Mouse (Mus musculus) forebrain, embryonic 13.5 days (tissue): ENCODE results near the gene Skint4. TPM values are rescaled to one million over a fixed set of nuclear protein-coding genes. Genes with fewer than 3 reads are reported as not detected.

Experiments
- ATAC-seq: fragments of 200-750 bp; cut with Nextera tagmentation; 2 replicates; pipeline ENCODE4 v1.8.0; 2017
- H3K27ac ChIP-seq: fragments of 300-500 bp; sonication (generic); 2 replicates; pipeline ENCODE4 v1.5.1; 2015; ENCODE audit warnings: inconsistent platforms, mild to moderate bottlenecking, moderate library complexity
- H3K27me3 ChIP-seq: fragments of 300-500 bp; sonication (generic); 2 replicates; pipeline ENCODE4 v1.6.1; 2015; ENCODE audit warnings: mild to moderate bottlenecking, inconsistent platforms
- H3K36me3 ChIP-seq: fragments of 300-500 bp; sonication (generic); 2 replicates; pipeline ENCODE4 v1.6.1; 2015; ENCODE audit warnings: mild to moderate bottlenecking, inconsistent platforms; ENCODE audit not compliant: poor library complexity, severe bottlenecking
- H3K4me1 ChIP-seq: fragments of 300-500 bp; sonication (generic); 2 replicates; pipeline ENCODE4 v1.6.1; 2015; ENCODE audit warnings: inconsistent platforms
- H3K4me2 ChIP-seq: fragments of 300-500 bp; sonication (generic); 2 replicates; pipeline ENCODE4 v1.6.1; 2015; ENCODE audit warnings: inconsistent platforms, mild to moderate bottlenecking, moderate library complexity
- H3K4me3 ChIP-seq: fragments of 300-500 bp; sonication (generic); 2 replicates; pipeline ENCODE4 v1.5.1; 2015; ENCODE audit warnings: mild to moderate bottlenecking, inconsistent platforms
- H3K9ac ChIP-seq: fragments of 300-500 bp; sonication (generic); 2 replicates; pipeline ENCODE4 v1.6.1; 2015; ENCODE audit warnings: mild to moderate bottlenecking, inconsistent platforms
- H3K9me3 ChIP-seq: fragments of 300-500 bp; sonication (generic); replicated peaks from 2 replicates; pipeline ENCODE4 v1.6.1; 2016; ENCODE audit warnings: inconsistent platforms
- polyA plus RNA-seq: library from polyadenylated mRNA; unstranded; fragments of >200 nt; fragmentation: Nextera tagmentation; extraction: Ambion mirVana; gene quantifications from 2 replicates; pipeline ENCODE4 v1.2.1, GENCODE M21; 2015

The Skint4 gene
- not detected in 2 replicates for polyA plus RNA-seq

DNA sequence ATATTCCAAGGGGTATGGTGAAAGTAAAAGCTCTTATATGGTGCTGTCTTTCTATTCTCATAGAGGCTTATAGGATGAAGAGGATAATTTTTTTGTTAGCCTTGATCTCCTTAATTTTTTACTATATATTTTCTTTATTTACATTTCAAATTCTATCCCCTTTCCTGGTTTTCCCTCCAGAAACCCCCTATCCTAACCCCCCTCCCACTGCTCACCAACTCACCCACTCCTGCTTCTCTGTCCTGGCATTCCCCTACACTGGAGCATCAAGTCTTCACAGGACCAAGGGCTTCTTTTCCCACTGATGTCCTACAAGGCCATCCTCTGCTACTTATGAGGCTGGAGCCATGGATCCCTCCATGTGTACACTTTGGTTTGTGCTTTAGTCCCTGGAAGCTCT, at the start of gene Skint4:
Gene Skint4, plus strand, starts transcription at position 301 of the 400 bp plus-strand sequence.
- Histone ChIP-seq H3K9ac (no peak within 1 kb of the TSS), H3K36me3 (no peaks in the 10 kb centered on the region), H3K9me3 (0 out of 2 replicates have a peak, but pooled peaks cover 7% of the 10 kb centered on the region), H3K27ac (no peak within 1 kb of the TSS), H3K27me3 (no peaks in the 10 kb centered on the region), H3K4me1 (no peaks in the 10 kb centered on the region), H3K4me3 (no peak within 1 kb of the TSS), H3K4me2 (no peak within 1 kb of the TSS)
- no peak for ATAC-seq

Other genes with a start within 250 kb of the Skint4 start
- not detected in 2 replicates for gene Slc5a9, start 169.1 kb upstream of the Skint4 start, polyA plus RNA-seq
- not detected in 2 replicates for gene Skint8, start 152.6 kb upstream of the Skint4 start, polyA plus RNA-seq
- gene Skint7, start 99.1 kb upstream of the Skint4 start, polyA plus RNA-seq, result not detected in 2 replicates
- gene Skint1, start 65.7 kb upstream of the Skint4 start, polyA plus RNA-seq, result not detected in 2 replicates
- gene Skint3, start 160.2 kb downstream of the Skint4 start, polyA plus RNA-seq, result not detected in 2 replicates